ENCODE assay signal across 8 mouse cellular contexts in the genomic region with DNA sequence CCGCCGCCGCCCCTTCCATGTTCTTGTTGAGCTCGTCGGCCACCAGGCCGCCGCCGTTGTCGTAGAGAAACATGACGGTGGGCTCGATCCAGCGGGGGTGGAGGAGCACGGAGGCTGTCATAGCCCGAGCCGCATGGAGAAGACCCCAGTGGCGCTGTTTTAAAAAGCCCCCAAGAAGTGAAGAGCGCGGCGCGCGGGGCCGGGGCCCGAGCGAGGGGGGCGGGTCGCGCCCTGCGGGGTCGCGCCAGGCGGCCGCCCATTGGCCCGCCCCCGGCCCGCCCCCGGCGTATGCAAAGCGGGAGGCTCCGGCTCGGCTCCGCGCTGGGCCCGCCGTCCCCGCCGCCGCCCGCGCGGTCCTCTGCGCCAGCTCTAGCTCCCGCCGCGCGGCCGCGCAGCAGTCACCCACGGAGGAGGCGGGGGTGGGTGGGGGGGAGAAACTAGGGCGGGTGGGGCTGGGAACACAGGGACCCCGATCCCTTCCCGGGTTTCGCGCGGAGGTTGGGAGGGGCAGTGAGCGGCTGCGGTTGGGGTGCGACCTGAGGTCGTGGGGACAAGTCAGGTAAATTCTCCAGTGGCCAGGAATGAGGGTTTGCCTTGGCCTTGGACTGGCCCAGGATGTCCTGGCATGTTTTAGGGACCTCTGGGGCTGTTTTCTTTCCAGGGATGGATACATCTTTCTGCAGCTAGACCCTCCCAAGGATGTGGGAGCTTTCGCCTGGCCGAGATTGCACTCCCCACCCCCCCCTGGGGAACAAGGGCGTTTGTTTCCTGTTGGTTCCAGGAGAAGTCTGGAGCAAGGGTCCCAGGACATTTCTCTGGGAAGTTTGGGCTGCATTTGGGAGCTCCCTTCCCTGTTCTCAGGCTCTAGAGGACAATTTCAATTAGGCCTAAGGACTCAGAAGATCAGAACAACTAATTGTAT. TPM values are rescaled to one million over a fixed set of nuclear protein-coding genes. Genes with fewer than 3 reads are reported as not detected.
DNase-seq lines count a peak whose midpoint lies in the region; ATAC-seq and TF ChIP-seq lines count a peak whose summit lies in the region.

A gene (minus strand): TSS at position 227 of the 922 bp plus-strand sequence.

- DNase-seq in kidney, postnatal 0 days (ENCODE audit: low spot score), result peak; percentile 17
- DNase-seq in kidney, adult 11 months, result no peak
- peak; percentile 43 for DNase-seq in embryo, embryonic 10.5 days (ENCODE audit: low spot score)
- peak; percentile 71 for DNase-seq in neural tube, embryonic 10.5 days (ENCODE audit: extremely low spot score, low spot score)
- no peak for DNase-seq in spleen, adult 12 weeks (ENCODE audit: low spot score)
- DNase-seq in testis, postnatal 14 days (ENCODE audit: low spot score), result no peak
- no peak for DNase-seq in adrenal gland, adult 18-20 months (ENCODE audit: low spot score in 2 of 2)

- no peak within 1 kb of the TSS for H3K9ac ChIP-seq in kidney, postnatal 0 days (ENCODE audit: low read depth, low read length)
- H3K9ac ChIP-seq in intestine, embryonic 16.5 days (ENCODE audit: low read depth, low read length), result peak within 1 kb of the TSS; percentile 43; the same call in 1 of the 2 replicates

- no peak within 1 kb of the TSS for H3K27ac ChIP-seq in kidney, postnatal 0 days
- H3K27ac ChIP-seq in intestine, embryonic 16.5 days (ENCODE audit: low read length), result no peak within 1 kb of the TSS

- TF ChIP-seq CTCF in kidney, postnatal 0 days (IDR thresholded peaks at IDR 0.05; ENCODE audit: low read depth), result no peak

- no peaks in the 10 kb centered on the region for H3K9me3 ChIP-seq in kidney, postnatal 0 days (replicated peaks; ENCODE audit: low read length)
- no peaks in the 10 kb centered on the region for H3K9me3 ChIP-seq in intestine, embryonic 16.5 days (ENCODE audit: control insufficient read depth, low read length)

- H3K4me3 ChIP-seq in kidney, postnatal 0 days (replicated peaks; ENCODE audit: low read depth, low read length), result peak within 1 kb of the TSS; percentile 37
- peak within 1 kb of the TSS; percentile 47 for H3K4me3 ChIP-seq in intestine, embryonic 16.5 days (ENCODE audit: low read length)

- 1% methylated on average over 43 of the region's 72 CpGs for WGBS in kidney, postnatal 0 days
- WGBS in intestine, embryonic 16.5 days, result under 1% methylated on average over 47 of the region's 72 CpGs

- H3K36me3 ChIP-seq in kidney, postnatal 0 days (ENCODE audit: insufficient read depth, low read length), result no peaks in the 10 kb centered on the region
- H3K36me3 ChIP-seq in intestine, embryonic 16.5 days (ENCODE audit: control insufficient read depth, insufficient read depth, low read length), result no peaks in the 10 kb centered on the region

- no peaks in the 10 kb centered on the region; the same call in 1 of the 2 replicates for H3K4me1 ChIP-seq in kidney, postnatal 0 days (replicated peaks; ENCODE audit: insufficient read depth, low read length)
- H3K4me1 ChIP-seq in intestine, embryonic 16.5 days (ENCODE audit: control insufficient read depth, insufficient read depth, low read length), result peaks cover 11% of the 10 kb centered on the region

- ATAC-seq in kidney, postnatal 0 days (replicated peaks; ENCODE audit: low FRiP score, low read depth), result peak; percentile 48; the same call in 1 of the 2 replicates
- peak; percentile 71 for ATAC-seq in intestine, embryonic 16.5 days

- peaks cover 64% of the 10 kb centered on the region for H3K27me3 ChIP-seq in kidney, postnatal 0 days (ENCODE audit: insufficient read depth, low read length)
- H3K27me3 ChIP-seq in intestine, embryonic 16.5 days (replicated peaks; ENCODE audit: control insufficient read depth, insufficient read depth, low read length), result peaks cover 72% of the 10 kb centered on the region

- peak within 1 kb of the TSS; percentile 55 for H3K4me2 ChIP-seq in kidney, postnatal 0 days (ENCODE audit: low read length)
- peak within 1 kb of the TSS; percentile 72 for H3K4me2 ChIP-seq in intestine, embryonic 16.5 days (ENCODE audit: low read depth, low read length)

RNA-seq across cellular contexts. Expression of the gene that starts here (rescaled TPM):
- not detected in 2 replicates for polyA plus RNA-seq in kidney, postnatal 0 days (2015; fragmentation: Nextera tagmentation; extraction: Ambion mirVana)
- polyA plus RNA-seq in intestine, embryonic 16.5 days (2015; fragmentation: Nextera tagmentation; extraction: Ambion mirVana), result 0.24 and 0.45 TPM in 2 replicates
- not detected for total RNA-seq in adrenal gland, adult 18-20 months (2021)

Comparison
In these comparisons a context has a peak if more than half of its experiments do, and no peak if none do; other contexts are left out.
1. Peak in DNase-seq, ATAC-seq, H3K4me3 ChIP-seq and H3K4me2 ChIP-seq in kidney, postnatal 0 days; RNA of the gene not detected or under 1 TPM.
2. Peak in ATAC-seq, H3K4me3 ChIP-seq, H3K9ac ChIP-seq and H3K4me2 ChIP-seq in intestine, embryonic 16.5 days; RNA of the gene not detected or under 1 TPM.
3. DNase-seq: peak in embryo, embryonic 10.5 days (single experiment) and neural tube, embryonic 10.5 days (single experiment); none in kidney, adult 11 months (single experiment), spleen, adult 12 weeks (single experiment), testis, postnatal 14 days (single experiment) and adrenal gland, adult 18-20 months (0 of 2).